Mouse (Mus musculus) heart, embryonic 11.5 days (tissue): ENCODE measurements around the gene Abhd14a. TPM values are rescaled to one million over a fixed set of nuclear protein-coding genes. Genes with fewer than 3 reads are reported as not detected.

ENCODE experiments used
- ATAC-seq: fragments of 200-750 bp; cut with Nextera tagmentation; replicated peaks from 2 replicates; pipeline ENCODE4 v1.8.0; 2017; ENCODE audit warnings: moderate library complexity; ENCODE audit not compliant: insufficient number of reproducible peaks, low FRiP score, low TSS enrichment
- H3K27ac ChIP-seq: fragments of 300-500 bp; sonication (generic); 2 replicates; pipeline ENCODE4 v1.5.1; 2014; ENCODE audit warnings: mild to moderate bottlenecking, low read depth, low read length
- H3K27me3 ChIP-seq: fragments of 300-500 bp; sonication (generic); 2 replicates; pipeline ENCODE4 v1.6.1; 2014; ENCODE audit warnings: mild to moderate bottlenecking, low read length, mixed read lengths; ENCODE audit not compliant: control insufficient read depth, insufficient read depth
- H3K36me3 ChIP-seq: fragments of 300-500 bp; sonication (generic); 2 replicates; pipeline ENCODE4 v1.6.1; 2014; ENCODE audit warnings: mild to moderate bottlenecking, low read length, moderate library complexity, mixed read lengths; ENCODE audit not compliant: control insufficient read depth, insufficient read depth
- H3K4me1 ChIP-seq: fragments of 300-500 bp; sonication (generic); 2 replicates; pipeline ENCODE4 v1.6.1; 2014; ENCODE audit warnings: low read length; ENCODE audit not compliant: control insufficient read depth, insufficient read depth
- H3K4me2 ChIP-seq: fragments of 300-500 bp; sonication (generic); 2 replicates; pipeline ENCODE4 v1.6.1; 2014; ENCODE audit warnings: mild to moderate bottlenecking, moderate library complexity
- H3K4me3 ChIP-seq: fragments of 300-500 bp; sonication (generic); 2 replicates; pipeline ENCODE4 v1.5.1; 2014; ENCODE audit warnings: low read depth, low read length
- H3K9ac ChIP-seq: fragments of 300-500 bp; sonication (generic); 2 replicates; pipeline ENCODE4 v1.6.1; 2014; ENCODE audit warnings: mild to moderate bottlenecking, low read depth, low read length, moderate library complexity
- H3K9me3 ChIP-seq: fragments of 300-500 bp; sonication (generic); replicated peaks from 2 replicates; pipeline ENCODE4 v1.6.1; 2016; ENCODE audit warnings: low read length; ENCODE audit not compliant: control insufficient read depth
- WGBS: fragments of 180-500 bp; shearing (Covaris S2); extraction: QIAGEN DNeasy Blood & Tissue Kit; methylation state at CpG from one replicate; pipeline ENCODE4 v1.1.7; 2014; ENCODE audit not compliant: insufficient replicate concordance; 5-methylcytosine and 5-hydroxymethylcytosine counted together
- polyA plus RNA-seq: library from polyadenylated mRNA; unstranded; fragments of >200 nt; fragmentation: Nextera tagmentation; extraction: Ambion mirVana; gene quantifications from 2 replicates; pipeline ENCODE4 v1.2.1, GENCODE M21; 2014

The Abhd14a gene
- polyA plus RNA-seq, 1 experiment from 2014 or later = 41.9 TPM

- 92% methylated on average over 4 of the region's 4 CpGs for WGBS
- H3K4me1 ChIP-seq = peaks cover 30% of the 10 kb centered on the region
- H3K27me3 ChIP-seq = no peaks in the 10 kb centered on the region
- H3K9me3 ChIP-seq = no peaks in the 10 kb centered on the region
- no peak overlapping the region for H3K4me2 ChIP-seq
- no peak for ATAC-seq
- H3K4me3 ChIP-seq = no peak overlapping the region
- no peak overlapping the region for H3K27ac ChIP-seq
- no peak overlapping the region for H3K9ac ChIP-seq
- no peaks in the 10 kb centered on the region for H3K36me3 ChIP-seq
Measured at GRCm38 (mm10) chr9:106409096-106409495, 38.4 kb downstream of the Abhd14a start.

GRCm38 (mm10) chr9:106406443-106407078, 40.9 kb downstream of the Abhd14a start:
- no peaks in the 10 kb centered on the region for H3K9me3 ChIP-seq
- H3K27me3 ChIP-seq = no peaks in the 10 kb centered on the region
- peaks cover 43% of the 10 kb centered on the region for H3K4me1 ChIP-seq
- H3K4me2 ChIP-seq = peak overlapping the region; percentile 23; the same call in 1 of the 2 replicates
- ATAC-seq = 0 out of 2 replicates have a peak, but pooled peaks have one; percentile 35
- WGBS = 20% methylated on average over 8 of the region's 8 CpGs
- peak overlapping the region; percentile 72 for H3K27ac ChIP-seq
- peak overlapping the region; percentile 10; the same call in 1 of the 2 replicates for H3K9ac ChIP-seq
- H3K4me3 ChIP-seq = no peak overlapping the region
- no peaks in the 10 kb centered on the region for H3K36me3 ChIP-seq

GRCm38 (mm10) chr9:106405275-106405674, 42.2 kb downstream of the Abhd14a start:
- H3K4me2 ChIP-seq = peak overlapping the region; percentile 14; the same call in 1 of the 2 replicates
- 0 out of 2 replicates have a peak overlapping the region, but pooled peaks have one; percentile 48 for H3K9ac ChIP-seq
- 8% methylated on average over 6 of the region's 6 CpGs for WGBS
- H3K9me3 ChIP-seq = no peaks in the 10 kb centered on the region
- H3K4me1 ChIP-seq = peaks cover 37% of the 10 kb centered on the region
- ATAC-seq = peak; percentile 50; the same call in 1 of the 2 replicates
- H3K27me3 ChIP-seq = no peaks in the 10 kb centered on the region
- no peaks in the 10 kb centered on the region for H3K36me3 ChIP-seq
- H3K27ac ChIP-seq = peak overlapping the region; percentile 74
- no peak overlapping the region for H3K4me3 ChIP-seq

GRCm38 (mm10) chr9:106402607-106403375, 44.7 kb downstream of the Abhd14a start:
- H3K36me3 ChIP-seq = no peaks in the 10 kb centered on the region
- peaks cover 45% of the 10 kb centered on the region for H3K4me1 ChIP-seq
- no peaks in the 10 kb centered on the region for H3K9me3 ChIP-seq
- H3K27me3 ChIP-seq = no peaks in the 10 kb centered on the region
- 71% methylated on average over 16 of the region's 16 CpGs for WGBS
- no peak overlapping the region for H3K4me3 ChIP-seq
- H3K9ac ChIP-seq = 0 out of 2 replicates have a peak overlapping the region, but pooled peaks have one; percentile 22
- no peak for ATAC-seq
- no peak overlapping the region for H3K4me2 ChIP-seq
- no peak overlapping the region for H3K27ac ChIP-seq

- H3K27ac ChIP-seq = no peak overlapping the region
- peaks cover 47% of the 10 kb centered on the region for H3K4me1 ChIP-seq
- H3K36me3 ChIP-seq = no peaks in the 10 kb centered on the region
Measured at GRCm38 (mm10) chr9:106402149-106402548, 45.3 kb downstream of the Abhd14a start.

GRCm38 (mm10) chr9:106399808-106400207, 47.7 kb downstream of the Abhd14a start:
- Histone ChIP-seq H3K36me3 (no peaks in the 10 kb centered on the region), H3K9ac (no peak overlapping the region), H3K27me3 (no peaks in the 10 kb centered on the region), H3K27ac (no peak overlapping the region), H3K9me3 (no peaks in the 10 kb centered on the region), H3K4me1 (peaks cover 33% of the 10 kb centered on the region), H3K4me2 (no peak overlapping the region), H3K4me3 (no peak overlapping the region)
- WGBS = 87% methylated on average over 3 of the region's 3 CpGs
- no peak for ATAC-seq

More at GRCm38 (mm10) chr9:106402149-106402548, 45.3 kb downstream of the Abhd14a start:
- ATAC-seq = no peak
- WGBS = 67% methylated on average over 5 of the region's 5 CpGs
- Histone ChIP-seq H3K4me2 (no peak overlapping the region), H3K4me3 (no peak overlapping the region), H3K27me3 (no peaks in the 10 kb centered on the region), H3K9ac (0 out of 2 replicates have a peak overlapping the region, but pooled peaks have one; percentile 22), H3K9me3 (no peaks in the 10 kb centered on the region)

- Histone ChIP-seq H3K4me3 (no peak overlapping the region), H3K27me3 (no peaks in the 10 kb centered on the region), H3K27ac (no peak overlapping the region), H3K9me3 (no peaks in the 10 kb centered on the region), H3K36me3 (no peaks in the 10 kb centered on the region), H3K4me1 (peaks cover 41% of the 10 kb centered on the region), H3K4me2 (no peak overlapping the region), H3K9ac (no peak overlapping the region)
- ATAC-seq = no peak
- WGBS = 62% methylated on average over 9 of the region's 9 CpGs
Measured at GRCm38 (mm10) chr9:106398667-106399311, 48.7 kb downstream of the Abhd14a start.

GRCm38 (mm10) chr9:106397733-106398132, 49.7 kb downstream of the Abhd14a start:
- Histone ChIP-seq H3K9me3 (no peaks in the 10 kb centered on the region), H3K27ac (peak overlapping the region; percentile 73), H3K4me2 (0 out of 2 replicates have a peak overlapping the region, but pooled peaks have one; percentile 9), H3K4me1 (peaks cover 41% of the 10 kb centered on the region), H3K4me3 (no peak overlapping the region), H3K36me3 (no peaks in the 10 kb centered on the region), H3K9ac (no peak overlapping the region), H3K27me3 (no peaks in the 10 kb centered on the region)
- 20% methylated on average over 4 of the region's 4 CpGs for WGBS
- ATAC-seq = peak; percentile 41; the same call in 1 of the 2 replicates
